Mouse (Mus musculus) embryonic facial prominence, embryonic 15.5 days (tissue): ENCODE results near the gene Dnah10. TPM values are rescaled to one million over a fixed set of nuclear protein-coding genes. Genes with fewer than 3 reads are reported as not detected.
"Not testable (repeated sequence)": the region's sequence is repeated elsewhere in the genome, so short reads cannot be mapped to it uniquely, and the experiment has no call there.

ENCODE experiments used
- ATAC-seq: fragments of 200-750 bp; cut with Nextera tagmentation; 2 replicates; pipeline ENCODE4 v1.8.0; 2017; ENCODE audit warnings: low read depth, moderate TSS enrichment; ENCODE audit not compliant: insufficient number of reproducible peaks, low FRiP score, low TSS enrichment
- H3K27ac ChIP-seq: fragments of 300-500 bp; sonication (generic); replicated peaks from 2 replicates; pipeline ENCODE4 v1.5.1; 2015; ENCODE audit warnings: mild to moderate bottlenecking, inconsistent platforms
- H3K27me3 ChIP-seq: fragments of 300-500 bp; sonication (generic); 2 replicates; pipeline ENCODE4 v1.6.1; 2015; ENCODE audit warnings: inconsistent platforms
- H3K36me3 ChIP-seq: fragments of 300-500 bp; sonication (generic); 2 replicates; pipeline ENCODE4 v1.6.1; 2015; ENCODE audit warnings: mild to moderate bottlenecking, inconsistent platforms
- H3K4me1 ChIP-seq: fragments of 300-500 bp; sonication (generic); 2 replicates; pipeline ENCODE4 v1.6.1; 2015; ENCODE audit warnings: inconsistent platforms
- H3K4me2 ChIP-seq: fragments of 300-500 bp; sonication (generic); replicated peaks from 2 replicates; pipeline ENCODE4 v1.6.1; 2015; ENCODE audit warnings: mild to moderate bottlenecking, inconsistent platforms
- H3K4me3 ChIP-seq: fragments of 300-500 bp; sonication (generic); replicated peaks from 2 replicates; pipeline ENCODE4 v1.5.1; 2015; ENCODE audit warnings: mild to moderate bottlenecking, inconsistent platforms
- H3K9ac ChIP-seq: fragments of 300-500 bp; sonication (generic); 2 replicates; pipeline ENCODE4 v1.6.1; 2015; ENCODE audit warnings: inconsistent platforms
- H3K9me3 ChIP-seq: fragments of 300-500 bp; sonication (generic); replicated peaks from 2 replicates; pipeline ENCODE4 v1.6.1; 2016; ENCODE audit warnings: inconsistent platforms
- WGBS: fragments of 180-500 bp; shearing (Covaris S2); methylation state at CpG from one replicate; pipeline ENCODE4 v1.1.7; 2015; 5-methylcytosine and 5-hydroxymethylcytosine counted together
- polyA plus RNA-seq: library from polyadenylated mRNA; unstranded; fragments of >200 nt; fragmentation: Nextera tagmentation; extraction: Ambion mirVana; gene quantifications from 2 replicates; pipeline ENCODE4 v1.2.1, GENCODE M21; 2015

Gene Dnah10
- polyA plus RNA-seq, 1 experiment from 2014 or later = 0.94 TPM

DNA sequence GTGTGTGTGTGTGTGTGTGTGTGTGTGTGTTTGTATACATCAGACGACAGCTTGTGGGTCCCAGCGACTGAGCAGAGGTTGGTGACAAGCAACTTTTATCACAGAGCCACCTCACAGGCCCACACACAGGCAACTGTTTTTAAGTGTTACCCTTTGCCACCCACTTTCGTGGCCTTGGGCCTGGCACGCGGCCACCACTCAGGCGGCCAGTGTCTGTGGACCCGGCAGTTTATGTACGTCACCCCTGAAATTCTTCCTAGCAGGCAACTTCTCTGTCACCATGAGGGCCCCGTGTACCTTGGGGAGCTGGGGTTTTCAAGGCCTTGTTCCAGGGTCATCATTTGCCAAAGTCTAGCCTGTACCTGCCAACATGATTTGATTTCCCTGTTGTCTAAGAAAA lies 26.8 kb downstream of the Dnah10 start:
- Histone ChIP-seq H3K4me3 (no peak overlapping the region), H3K36me3 (no peaks in the 10 kb centered on the region), H3K9ac (no peak overlapping the region), H3K4me2 (no peak overlapping the region), H3K9me3 (no peaks in the 10 kb centered on the region), H3K27ac (no peak overlapping the region), H3K27me3 (no peaks in the 10 kb centered on the region), H3K4me1 (no peaks in the 10 kb centered on the region)
- WGBS = 84% methylated on average over 9 of the region's 9 CpGs
- ATAC-seq = no peak

DNA sequence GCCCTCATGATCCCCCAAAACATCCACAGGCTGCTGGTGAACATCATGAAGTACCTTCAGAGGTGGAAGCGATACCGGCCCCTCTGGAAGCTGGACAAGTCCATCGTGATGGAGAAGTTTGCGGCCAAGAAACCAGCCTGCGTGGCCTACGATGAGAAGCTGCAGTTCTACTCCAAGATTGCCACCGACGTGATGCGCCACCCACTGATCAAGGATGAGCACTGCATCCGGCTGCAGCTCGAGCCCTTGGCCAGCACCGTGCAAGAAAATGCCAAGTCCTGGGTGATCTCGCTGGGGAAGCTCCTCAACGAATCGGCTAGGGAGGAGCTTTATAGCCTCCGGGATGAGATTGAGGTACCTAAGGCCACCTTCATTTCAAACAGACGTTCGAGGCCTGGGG lies 36.1 kb downstream of the Dnah10 start:
- Histone ChIP-seq H3K27me3 (no peaks in the 10 kb centered on the region), H3K9ac (no peak overlapping the region), H3K27ac (no peak overlapping the region), H3K4me3 (no peak overlapping the region), H3K4me2 (no peak overlapping the region), H3K4me1 (no peaks in the 10 kb centered on the region), H3K9me3 (no peaks in the 10 kb centered on the region; the same call in 1 of the 2 replicates), H3K36me3 (no peaks in the 10 kb centered on the region)
- no peak for ATAC-seq
- WGBS = 65% methylated on average over 18 of the region's 18 CpGs

DNA sequence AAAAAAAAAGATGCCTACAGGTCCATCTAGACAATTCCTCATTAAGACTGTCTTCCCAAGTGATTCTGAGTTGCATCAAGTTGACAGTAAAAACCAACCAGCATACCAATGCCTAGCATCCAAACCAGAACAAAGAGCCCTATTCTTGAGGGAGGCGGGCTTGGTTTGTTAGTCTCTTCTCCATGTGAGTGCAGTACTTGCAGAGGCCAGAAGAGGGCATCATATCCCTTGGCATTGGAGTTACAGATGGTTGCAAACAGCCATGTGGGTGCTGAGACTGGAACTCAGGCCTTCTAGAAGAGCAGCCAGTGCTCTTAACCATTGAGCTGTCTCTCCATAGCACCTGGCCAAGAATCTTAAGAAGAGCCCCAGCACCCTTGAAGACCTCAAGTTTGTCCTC lies 36.9 kb downstream of the Dnah10 start:
- 97% methylated on average over 1 of the region's 1 CpGs for WGBS
- ATAC-seq = no peak
- no peaks in the 10 kb centered on the region for H3K36me3 ChIP-seq

DNA sequence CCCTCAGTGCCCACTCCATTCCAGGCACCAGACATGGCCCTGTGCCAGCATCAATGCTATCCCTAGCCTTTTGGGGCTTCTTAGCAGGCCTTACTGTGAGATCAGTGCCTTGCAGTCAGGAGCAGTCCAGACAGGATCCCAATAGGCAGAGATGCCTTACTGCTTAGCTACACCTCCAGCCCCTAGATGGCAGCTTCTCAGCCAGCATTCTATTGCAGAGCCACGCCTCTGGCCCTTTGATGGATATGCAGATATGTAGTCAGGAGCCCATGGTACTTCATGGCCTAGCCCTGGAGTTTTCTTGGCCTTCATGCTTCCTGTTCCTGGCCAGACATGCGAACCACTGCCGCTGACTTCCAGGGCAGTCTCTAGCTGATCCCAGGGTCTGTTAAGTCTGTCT lies 49.7 kb downstream of the Dnah10 start:
- H3K4me2 ChIP-seq = no peak overlapping the region
- H3K27ac ChIP-seq = no peak overlapping the region
- WGBS = 73% methylated on average over 3 of the region's 3 CpGs
- H3K9me3 ChIP-seq = no peaks in the 10 kb centered on the region
- H3K27me3 ChIP-seq = no peaks in the 10 kb centered on the region
- H3K9ac ChIP-seq = no peak overlapping the region
- H3K36me3 ChIP-seq = no peaks in the 10 kb centered on the region
- no peak for ATAC-seq
- H3K4me1 ChIP-seq = no peaks in the 10 kb centered on the region
- no peak overlapping the region for H3K4me3 ChIP-seq

More for the DNA sequence above, 36.9 kb downstream of the Dnah10 start:
- no peaks in the 10 kb centered on the region for H3K27me3 ChIP-seq
- H3K4me2 ChIP-seq = no peak overlapping the region
- no peak overlapping the region for H3K9ac ChIP-seq
- no peak overlapping the region for H3K4me3 ChIP-seq
- no peak overlapping the region for H3K27ac ChIP-seq
- H3K4me1 ChIP-seq = no peaks in the 10 kb centered on the region
- no peaks in the 10 kb centered on the region; the same call in 1 of the 2 replicates for H3K9me3 ChIP-seq

DNA sequence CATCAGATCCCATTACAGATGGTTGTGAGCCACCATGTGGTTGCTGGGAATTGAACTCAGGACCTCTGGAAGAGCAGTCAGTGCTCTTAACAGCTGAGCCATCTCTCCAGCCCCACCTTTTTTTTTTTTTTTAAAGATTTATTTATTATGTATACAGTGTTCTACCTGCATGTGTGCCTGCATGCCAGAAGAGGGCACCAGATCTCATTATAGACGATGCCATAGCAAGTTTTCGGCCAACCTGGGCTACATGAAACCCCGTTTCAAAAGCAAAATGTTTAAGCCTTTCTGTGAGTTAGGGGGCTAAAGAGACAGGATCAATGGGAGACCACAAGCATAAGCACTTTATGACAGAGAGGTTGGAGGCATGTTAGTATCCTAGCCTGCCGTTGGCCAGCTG lies 51.4 kb downstream of the Dnah10 start:
- H3K4me1 ChIP-seq, H3K4me2 ChIP-seq, H3K27me3 ChIP-seq, H3K9ac ChIP-seq, H3K9me3 ChIP-seq, H3K4me3 ChIP-seq, ATAC-seq, H3K27ac ChIP-seq, H3K36me3 ChIP-seq: not testable (repeated sequence)
- WGBS = 87% methylated on average over 4 of the region's 4 CpGs

DNA sequence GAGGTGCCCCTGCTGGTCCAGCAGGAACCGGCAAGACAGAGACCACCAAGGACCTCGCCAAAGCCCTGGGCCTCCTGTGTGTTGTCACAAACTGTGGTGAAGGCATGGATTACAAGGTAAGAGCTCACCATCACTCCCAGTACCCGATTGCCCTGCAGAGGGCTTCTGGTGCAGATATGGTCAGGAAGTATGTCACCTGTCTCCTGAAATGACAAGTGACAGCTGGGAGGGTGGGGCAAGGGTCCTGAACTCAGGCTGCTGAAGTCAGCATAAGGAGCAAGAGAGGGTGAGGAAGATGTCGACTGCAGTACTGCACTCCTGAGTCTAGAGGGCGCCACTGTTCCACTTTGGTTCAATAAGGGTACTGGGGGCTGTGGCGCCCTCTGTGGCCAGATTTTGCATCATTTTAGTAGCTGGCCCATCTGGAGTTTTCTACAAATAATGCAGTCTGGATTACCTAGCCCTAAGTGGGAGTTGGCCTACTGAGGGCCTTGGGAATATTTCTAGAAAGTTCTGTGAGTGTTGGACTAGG lies 52.4 kb downstream of the Dnah10 start:
- Histone ChIP-seq H3K4me1 (no peaks in the 10 kb centered on the region), H3K36me3 (no peaks in the 10 kb centered on the region), H3K9me3 (no peaks in the 10 kb centered on the region), H3K9ac (no peak overlapping the region), H3K4me2 (no peak overlapping the region), H3K27ac (no peak overlapping the region), H3K27me3 (no peaks in the 10 kb centered on the region), H3K4me3 (no peak overlapping the region)
- WGBS = 59% methylated on average over 6 of the region's 6 CpGs
- ATAC-seq = no peak

DNA sequence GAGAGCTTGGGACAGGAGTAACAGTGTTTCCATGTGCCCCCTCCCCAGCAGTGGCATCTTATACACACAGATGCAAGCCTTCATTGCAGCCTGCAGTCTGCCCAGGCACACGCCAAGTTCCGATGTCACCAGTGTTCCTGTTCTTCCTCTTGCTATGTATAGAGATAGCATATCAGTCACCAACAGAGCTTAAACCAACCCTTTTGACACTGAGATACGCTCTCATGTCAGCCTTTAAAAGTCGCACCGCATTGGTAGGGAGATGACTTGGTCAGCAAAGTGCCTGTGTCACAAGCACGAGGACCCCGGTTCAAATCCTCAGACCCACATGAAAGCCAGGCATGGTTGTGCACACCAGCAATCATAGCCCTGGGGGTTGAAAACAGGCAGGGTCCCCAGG lies 55.0 kb downstream of the Dnah10 start:
- Histone ChIP-seq H3K4me2 (no peak overlapping the region), H3K27me3 (no peaks in the 10 kb centered on the region), H3K4me1 (no peaks in the 10 kb centered on the region), H3K36me3 (no peaks in the 10 kb centered on the region), H3K4me3 (no peak overlapping the region), H3K9me3 (no peaks in the 10 kb centered on the region), H3K9ac (no peak overlapping the region), H3K27ac (no peak overlapping the region)
- WGBS = 91% methylated on average over 7 of the region's 7 CpGs
- no peak for ATAC-seq

DNA sequence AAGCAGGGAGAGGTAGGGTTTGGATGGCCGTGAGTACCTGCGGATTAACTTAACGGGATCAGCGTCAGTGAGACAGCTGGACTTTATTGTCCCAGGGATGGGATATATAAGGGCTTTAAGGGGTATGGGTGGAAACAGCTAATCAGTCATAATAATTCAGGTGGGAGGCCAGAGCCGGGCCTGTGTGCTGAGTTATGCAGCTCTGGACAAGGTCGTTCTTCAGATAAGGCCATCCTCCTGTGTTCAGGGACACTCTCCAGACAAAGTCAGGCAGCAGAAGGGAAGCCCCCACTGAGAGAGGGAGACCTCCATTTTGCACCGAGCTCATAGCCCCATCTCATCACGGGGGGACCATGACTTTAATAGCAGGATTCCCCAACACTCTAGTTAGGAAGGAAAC lies 56.8 kb downstream of the Dnah10 start:
- Histone ChIP-seq H3K4me1 (no peaks in the 10 kb centered on the region), H3K9ac (no peak overlapping the region), H3K27me3 (no peaks in the 10 kb centered on the region), H3K9me3 (no peaks in the 10 kb centered on the region), H3K27ac (no peak overlapping the region), H3K36me3 (no peaks in the 10 kb centered on the region), H3K4me3 (no peak overlapping the region), H3K4me2 (no peak overlapping the region)
- WGBS = 85% methylated on average over 8 of the region's 8 CpGs
- no peak for ATAC-seq

DNA sequence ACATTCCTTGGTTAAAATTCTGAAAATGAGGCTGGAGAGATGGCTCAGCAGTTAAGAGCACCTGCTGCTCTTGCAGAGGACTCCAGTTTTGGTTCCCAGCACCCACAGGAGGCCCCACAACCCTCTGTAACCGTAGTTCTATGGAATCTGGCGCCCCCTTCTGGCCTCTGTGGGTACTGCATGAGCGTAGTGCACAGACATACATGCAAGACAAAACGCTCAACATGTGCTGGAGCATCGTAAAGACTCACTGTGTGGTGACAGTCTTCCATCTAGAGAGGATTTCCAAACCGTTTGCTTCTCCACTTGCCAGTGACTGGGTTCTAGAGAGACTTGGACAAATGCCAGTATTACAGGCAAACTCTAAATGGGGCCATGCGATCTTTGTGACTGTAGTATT lies 60.8 kb downstream of the Dnah10 start:
- ATAC-seq = no peak
- H3K4me1 ChIP-seq = no peaks in the 10 kb centered on the region
- H3K9ac ChIP-seq = no peak overlapping the region
- no peaks in the 10 kb centered on the region for H3K36me3 ChIP-seq
- H3K9me3 ChIP-seq = no peaks in the 10 kb centered on the region
- no peak overlapping the region for H3K27ac ChIP-seq
- H3K27me3 ChIP-seq = no peaks in the 10 kb centered on the region
- 83% methylated on average over 7 of the region's 7 CpGs for WGBS
- H3K4me2 ChIP-seq = no peak overlapping the region
- H3K4me3 ChIP-seq = no peak overlapping the region

DNA sequence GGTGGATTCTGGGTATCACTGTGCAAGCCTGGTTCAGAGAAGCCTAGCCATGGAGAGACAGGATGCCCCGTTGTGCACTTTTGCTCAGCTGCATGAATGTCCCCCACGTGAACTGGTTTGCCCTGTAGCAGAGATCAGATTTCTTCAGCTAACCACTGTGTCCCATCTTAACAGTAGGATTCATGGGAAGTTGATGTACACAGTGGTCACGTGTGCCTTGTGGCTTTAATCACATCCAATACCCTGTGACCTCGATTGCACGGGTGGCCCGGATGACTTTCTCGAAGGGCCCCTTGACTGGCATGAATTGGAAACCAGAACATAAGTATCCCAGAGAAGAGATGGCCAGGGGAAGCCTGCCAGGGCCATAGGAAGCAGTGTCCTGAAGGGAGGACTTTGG lies 67.2 kb downstream of the Dnah10 start:
- no peak for ATAC-seq
- Histone ChIP-seq H3K4me2 (no peak overlapping the region), H3K4me1 (no peaks in the 10 kb centered on the region), H3K27ac (no peak overlapping the region), H3K9me3 (no peaks in the 10 kb centered on the region), H3K36me3 (no peaks in the 10 kb centered on the region), H3K27me3 (no peaks in the 10 kb centered on the region), H3K9ac (no peak overlapping the region), H3K4me3 (no peak overlapping the region)
- WGBS = 72% methylated on average over 7 of the region's 7 CpGs

DNA sequence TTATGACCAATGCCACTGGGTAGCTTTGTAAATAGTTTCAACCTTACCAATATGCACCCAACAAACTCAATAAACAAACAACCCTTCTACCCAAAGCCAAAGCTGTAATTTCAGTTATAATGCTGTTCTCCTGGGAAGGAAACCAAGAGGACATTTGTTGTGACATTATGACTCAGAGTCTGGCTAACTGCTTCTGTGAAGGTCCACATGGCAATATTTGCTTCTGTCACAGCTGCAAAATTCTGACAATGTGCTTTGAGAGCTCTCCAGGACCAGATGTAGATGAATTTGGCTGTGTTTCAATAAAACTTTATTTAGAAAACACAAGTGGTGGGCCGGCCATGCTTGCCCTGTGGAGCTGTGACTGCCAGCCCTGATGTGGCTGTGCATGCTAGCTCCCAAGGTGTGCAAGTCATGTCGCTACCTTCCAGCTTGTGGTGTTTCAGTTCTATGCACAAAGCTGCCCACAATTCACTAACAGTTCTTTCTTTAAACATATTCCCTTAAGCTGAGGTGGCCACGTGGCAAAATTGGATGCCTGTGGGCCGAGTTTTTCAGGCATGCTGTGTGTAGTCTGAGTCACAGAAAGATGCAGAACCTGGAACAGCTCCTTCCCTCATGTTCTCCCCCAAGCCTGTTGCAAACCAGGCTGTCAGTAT lies 85.0 kb downstream of the Dnah10 start:
- 74% methylated on average over 4 of the region's 4 CpGs for WGBS
- H3K9me3 ChIP-seq = no peaks in the 10 kb centered on the region
- no peak overlapping the region for H3K4me3 ChIP-seq
- H3K27me3 ChIP-seq = no peaks in the 10 kb centered on the region
- no peaks in the 10 kb centered on the region for H3K36me3 ChIP-seq
- no peak overlapping the region for H3K9ac ChIP-seq
- no peak overlapping the region for H3K4me2 ChIP-seq
- H3K4me1 ChIP-seq = no peaks in the 10 kb centered on the region
- no peak overlapping the region for H3K27ac ChIP-seq
- no peak for ATAC-seq

DNA sequence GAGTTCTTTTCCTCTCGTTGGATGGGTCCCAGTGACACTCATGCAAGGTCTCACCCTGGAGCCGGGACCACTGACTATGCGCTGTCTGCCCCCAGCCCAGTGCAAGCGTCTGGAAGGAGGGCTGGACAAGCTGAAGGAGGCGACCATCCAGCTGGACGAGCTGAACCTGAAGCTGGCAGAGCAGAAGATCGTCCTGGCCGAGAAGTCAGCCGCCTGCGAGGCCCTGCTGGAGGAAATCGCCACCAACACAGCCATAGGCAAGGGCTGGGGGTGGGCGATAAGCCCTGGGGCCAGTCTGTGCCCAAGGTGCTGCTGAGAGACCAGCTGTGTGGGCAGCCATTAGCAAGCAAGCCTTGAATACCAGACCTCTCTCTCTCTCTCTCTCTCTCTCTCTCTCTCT lies 87.6 kb downstream of the Dnah10 start:
- H3K9ac ChIP-seq = no peak overlapping the region
- no peak for ATAC-seq
- no peak overlapping the region for H3K4me3 ChIP-seq
- H3K9me3 ChIP-seq = no peaks in the 10 kb centered on the region
- H3K4me2 ChIP-seq = no peak overlapping the region
- no peaks in the 10 kb centered on the region for H3K4me1 ChIP-seq
- 77% methylated on average over 12 of the region's 12 CpGs for WGBS
- H3K36me3 ChIP-seq = no peaks in the 10 kb centered on the region
- H3K27me3 ChIP-seq = no peaks in the 10 kb centered on the region
- H3K27ac ChIP-seq = no peak overlapping the region
